Mouse (Mus musculus) cerebellum, postnatal 36 days (tissue): ENCODE data around the gene Smad9.

Experiments
- DNase-seq, 2 experiments: peaks; one replicate each; pipeline ENCODE4 v3.0.0; 2021 to 2022; ENCODE audit warnings: mixed read lengths in 2 of 2

The Smad9 gene

DNA sequence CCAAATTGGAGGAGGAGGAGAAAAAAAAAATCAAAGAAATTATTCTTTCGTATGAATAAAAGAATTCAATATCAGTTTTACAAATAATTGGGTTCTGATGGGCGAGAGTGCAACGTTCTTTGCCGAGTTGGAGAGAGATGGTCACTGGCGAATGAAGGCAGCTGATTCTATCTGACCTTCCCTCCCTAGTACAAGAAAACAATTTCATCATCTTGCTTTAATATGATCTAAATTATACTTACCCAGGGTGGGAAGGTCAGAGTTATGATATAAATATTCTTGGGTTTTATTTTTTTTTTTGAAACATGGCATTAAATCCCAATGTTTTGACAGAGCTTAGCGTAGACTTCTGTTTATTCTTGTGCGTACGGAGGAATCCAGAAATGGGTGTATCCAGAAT is 2.1 kb downstream of the Smad9 start:
- no peak for DNase-seq

DNA sequence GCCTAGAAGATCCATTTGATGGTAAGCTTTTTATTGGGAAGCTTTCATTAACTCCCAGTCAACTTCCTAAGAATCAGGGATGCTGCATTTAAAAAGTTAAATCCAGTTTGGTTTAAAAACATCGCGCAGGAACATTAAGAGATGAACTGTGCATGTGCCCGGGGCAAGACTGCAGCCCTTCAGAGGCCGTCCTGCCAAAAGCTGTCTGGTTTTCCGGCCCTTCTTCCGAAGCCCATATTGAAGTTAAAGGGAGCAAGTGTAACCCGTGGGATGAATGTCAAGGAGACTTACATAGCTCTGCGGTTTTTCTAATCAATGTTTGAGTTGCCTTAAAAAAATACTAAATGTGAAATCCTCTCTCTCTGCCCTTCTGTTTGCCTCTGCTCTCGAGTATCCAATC is 3.8 kb downstream of the Smad9 start:
- no peak for DNase-seq

DNA sequence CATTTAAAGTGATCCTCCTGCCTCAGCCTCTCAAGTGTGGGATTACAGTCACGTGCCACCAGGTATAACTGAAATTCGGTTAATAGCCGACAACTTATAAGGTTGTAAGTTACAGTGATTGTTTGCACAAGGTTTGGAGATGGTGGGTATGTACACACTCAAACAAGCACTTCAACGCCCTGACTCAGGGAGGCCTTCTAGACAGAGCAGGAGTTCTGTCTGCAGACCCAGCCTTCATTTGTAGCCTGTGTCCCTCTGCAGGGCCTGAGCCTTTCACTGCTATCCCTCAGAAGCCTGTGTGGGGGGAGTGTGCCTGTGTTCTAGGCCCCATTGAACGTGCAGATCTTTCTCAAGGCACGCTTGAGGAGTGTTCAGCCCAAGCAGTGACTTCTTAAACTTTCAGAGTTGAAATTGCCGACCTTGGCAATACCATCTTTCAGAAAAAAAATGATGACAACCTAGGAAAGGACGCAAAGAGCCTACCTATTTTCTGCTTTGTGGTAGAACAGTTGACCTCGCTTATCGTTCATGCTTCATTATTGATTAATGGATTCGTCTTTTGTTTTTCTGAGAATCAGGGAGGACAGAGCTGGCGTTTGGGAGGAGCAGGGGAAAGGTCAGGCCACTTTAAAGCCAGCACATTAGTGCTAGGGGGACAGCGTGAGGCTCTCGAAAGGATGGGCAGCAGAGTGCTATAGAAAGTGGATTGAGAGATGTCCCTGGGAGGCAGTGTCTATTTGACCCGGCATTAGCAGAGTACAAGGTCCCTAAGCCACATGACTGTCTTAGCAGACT is 5.1 kb downstream of the Smad9 start:
- DNase-seq = no peak

DNA sequence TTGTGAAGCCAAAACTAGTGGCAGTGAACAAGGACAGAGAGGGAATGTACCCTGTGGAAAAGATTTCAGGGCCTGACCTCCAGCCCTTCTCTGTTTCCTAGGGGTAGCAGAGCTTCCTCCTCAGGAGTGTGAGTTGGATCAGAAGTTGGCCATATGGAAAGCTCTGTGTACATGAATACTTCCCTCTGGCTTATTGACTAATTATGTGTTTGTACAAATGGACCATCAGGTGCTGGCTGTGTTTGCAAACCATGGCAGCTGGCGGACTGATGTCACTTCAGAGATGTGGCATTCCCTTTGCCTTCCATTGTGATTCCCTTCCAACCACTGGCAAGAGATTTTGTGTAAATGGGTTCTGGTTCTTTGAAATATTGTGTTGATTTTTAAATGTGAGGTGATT is 5.9 kb downstream of the Smad9 start:
- no peak for DNase-seq

DNA sequence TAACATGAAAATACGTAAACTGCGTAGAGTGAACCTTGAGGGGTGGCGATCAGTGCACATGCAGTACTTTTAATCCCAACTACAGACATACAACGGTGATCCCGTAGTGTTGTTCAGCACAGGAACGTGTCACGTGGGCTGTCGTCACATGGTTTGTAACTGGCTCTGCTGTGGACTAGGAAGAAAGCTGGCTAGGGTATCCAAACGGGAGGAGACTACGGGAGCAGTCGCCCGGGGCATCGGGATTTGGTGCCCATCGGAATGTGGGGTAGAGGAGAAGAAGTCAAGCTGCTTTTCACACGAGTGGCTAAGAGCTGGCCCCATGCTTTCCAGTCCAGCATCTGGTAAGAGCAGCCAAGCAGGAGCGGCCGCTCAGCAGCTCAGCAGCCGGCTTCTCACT is 9.0 kb downstream of the Smad9 start:
- peak; percentile 40 to 47 for DNase-seq

DNA sequence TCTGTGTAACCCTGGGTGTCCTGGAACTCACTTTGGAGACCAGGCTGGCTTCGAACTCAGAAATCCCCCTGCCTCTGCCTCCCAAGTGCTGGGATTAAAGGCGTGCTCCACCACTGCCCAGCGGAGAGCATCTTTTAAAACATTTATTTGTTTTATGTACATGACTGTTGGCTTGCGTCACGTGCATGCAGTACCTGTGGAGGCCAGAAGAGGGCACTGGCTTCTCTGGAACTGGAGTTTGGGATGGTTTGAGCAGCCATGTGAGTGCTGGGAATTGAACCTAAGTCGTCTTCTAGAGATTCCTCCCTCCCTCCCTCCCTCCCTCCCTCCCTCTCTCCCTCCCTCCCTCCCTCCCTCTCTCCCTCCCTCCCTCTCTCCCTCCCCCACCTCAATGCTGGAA is 10.1 kb downstream of the Smad9 start:
- DNase-seq = peak in 1 of 2 experiments; percentile 20

DNA sequence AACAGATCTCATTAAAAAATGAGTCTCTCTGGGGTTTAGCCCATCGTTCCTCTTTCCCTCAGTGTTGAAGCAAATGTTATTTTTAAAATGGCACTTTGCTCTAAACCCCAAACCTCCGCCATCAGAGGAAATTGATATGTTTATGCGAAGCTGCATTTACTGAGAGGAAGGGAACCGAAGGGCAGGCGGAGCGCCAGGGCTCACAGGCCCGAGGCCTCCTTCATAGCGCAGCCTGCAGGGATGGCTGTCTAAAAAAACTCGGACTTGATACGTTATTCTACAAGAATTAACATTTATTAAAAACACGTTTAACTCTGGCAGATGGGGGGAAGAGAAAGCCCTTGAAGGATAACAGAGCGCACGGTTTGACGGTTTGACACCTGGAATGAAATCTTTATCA is 10.7 kb downstream of the Smad9 start:
- DNase-seq = no peak

DNA sequence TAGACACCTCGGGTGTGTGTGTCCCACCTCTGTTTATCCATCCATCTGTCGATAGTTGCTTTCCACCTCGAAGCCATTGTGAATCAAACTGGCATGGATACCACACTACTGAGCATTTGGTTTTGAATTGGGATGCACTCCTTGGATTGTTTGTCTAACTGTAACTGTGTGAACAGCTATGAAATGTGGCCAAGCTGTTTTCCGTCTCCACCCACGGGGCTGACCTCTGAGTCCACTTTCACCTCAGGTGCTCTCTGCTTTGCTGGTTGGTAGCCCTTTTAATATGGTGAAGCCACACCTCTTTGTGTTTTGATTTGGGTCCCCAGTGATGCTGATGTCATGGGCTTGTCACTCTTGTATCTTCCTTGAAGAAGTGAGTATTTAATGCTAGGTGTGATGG is 11.4 kb downstream of the Smad9 start:
- DNase-seq = no peak

DNA sequence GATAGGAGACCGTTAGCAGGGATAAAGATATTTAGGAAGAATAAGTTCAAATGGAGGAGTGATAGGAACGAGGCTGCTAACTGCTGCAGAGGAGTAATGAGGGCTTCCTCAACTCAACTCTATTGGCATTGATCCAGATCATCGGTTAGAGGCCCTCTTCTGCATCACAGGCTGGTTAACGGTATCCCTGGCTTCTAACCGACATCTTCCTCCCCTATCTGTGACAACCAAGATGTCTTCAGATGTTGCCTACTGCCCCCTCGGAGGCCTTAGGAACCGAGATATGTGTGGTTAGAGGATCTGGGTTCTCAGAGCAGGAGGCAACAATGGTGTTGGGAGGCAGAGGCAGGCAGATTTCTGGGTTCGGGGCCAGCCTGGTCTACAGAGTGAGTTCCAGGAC is 13.2 kb downstream of the Smad9 start:
- no peak for DNase-seq

DNA sequence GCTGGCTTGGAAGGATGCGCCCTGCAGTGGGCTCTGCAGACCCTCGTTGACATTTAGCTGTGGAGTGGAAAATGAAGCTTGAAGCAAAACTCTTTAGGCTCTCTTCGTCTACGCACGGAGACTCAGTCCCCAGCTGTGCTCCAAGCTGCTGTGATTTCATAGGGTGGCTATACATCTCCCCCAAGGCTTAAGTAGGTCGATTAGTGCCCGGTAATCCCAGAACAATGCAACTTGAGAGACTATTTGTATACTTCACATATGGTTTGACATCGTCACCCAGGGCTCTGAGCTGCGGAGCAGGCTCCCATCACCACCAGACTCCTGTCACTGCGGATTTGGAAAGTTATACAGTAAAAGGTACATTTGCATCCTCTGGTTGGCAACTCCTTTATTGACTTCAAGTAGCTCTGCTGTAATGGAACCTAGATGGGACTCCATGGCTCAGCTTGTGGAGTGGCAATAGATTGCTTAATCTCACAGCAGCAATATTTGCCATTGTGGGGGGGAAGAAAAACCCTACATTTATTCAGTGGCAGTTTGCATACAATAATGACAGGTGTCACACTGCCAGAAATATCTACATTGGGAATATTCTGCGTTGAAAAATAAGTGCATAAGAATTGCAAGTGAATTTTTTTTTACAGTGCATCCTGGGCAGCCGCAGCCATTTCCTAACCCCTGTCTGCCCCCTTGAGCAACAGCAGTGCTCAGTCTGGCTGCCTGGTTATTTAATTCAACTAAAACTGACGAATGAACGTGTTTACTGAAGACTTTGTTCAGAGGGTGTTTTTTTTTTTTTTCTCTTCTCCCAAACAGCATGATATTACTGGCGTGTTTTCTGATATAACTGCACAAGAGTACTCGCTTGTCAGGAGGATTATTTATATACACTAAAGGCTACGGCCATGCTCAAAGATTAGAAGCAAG is 14.2 kb downstream of the Smad9 start:
- DNase-seq = no peak

DNA sequence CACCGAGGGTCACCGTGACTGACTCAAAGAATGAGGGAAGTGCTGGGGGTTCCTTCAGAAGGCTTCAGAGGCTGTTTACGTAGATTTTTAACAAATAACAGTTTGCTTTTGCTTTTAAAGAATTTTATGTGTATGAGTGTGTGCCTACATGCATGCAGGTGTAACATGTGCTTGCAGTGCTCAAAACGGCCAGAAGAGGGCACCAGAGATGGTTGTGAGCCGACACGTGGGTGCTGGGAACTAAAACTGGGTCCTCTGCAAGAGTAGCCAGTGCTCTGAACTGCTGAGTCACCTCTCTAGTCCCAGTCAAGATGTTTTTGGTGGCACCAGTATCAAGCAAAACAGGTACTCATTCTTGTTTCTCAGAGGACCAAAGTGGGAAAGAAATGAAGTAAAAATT is 18.2 kb downstream of the Smad9 start:
- DNase-seq = no peak

DNA sequence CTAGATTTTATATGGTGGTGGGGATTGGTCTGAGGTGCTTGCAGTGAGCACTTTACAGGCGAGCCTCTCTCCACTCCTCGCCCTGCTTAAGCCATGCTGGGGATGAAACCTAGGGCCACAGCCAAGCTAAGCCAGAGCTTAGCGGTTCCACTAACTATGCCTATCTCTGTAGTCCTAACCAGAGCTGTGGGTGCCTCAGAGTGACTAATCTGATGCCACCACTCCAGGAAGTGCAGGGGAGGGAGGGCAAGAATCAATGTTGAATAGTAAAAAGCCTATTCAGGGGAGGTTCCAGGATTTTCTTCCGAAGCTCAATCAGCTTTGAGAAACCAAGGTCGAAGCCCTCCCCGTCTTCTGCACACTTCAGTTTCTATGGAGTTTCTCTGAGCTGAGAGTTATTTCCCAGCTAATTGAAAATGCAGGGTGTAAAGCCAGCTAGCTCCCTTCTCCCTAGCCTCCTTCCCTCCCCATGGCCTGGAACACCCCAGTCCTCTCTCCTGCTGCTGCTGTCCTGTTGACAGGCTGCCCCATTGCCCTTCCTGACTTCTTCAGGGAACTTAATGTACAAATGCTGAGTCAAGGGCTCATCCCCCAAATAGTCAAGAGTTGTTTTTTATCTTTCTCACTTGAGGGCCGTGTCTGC is 20.7 kb downstream of the Smad9 start:
- DNase-seq = no peak

DNA sequence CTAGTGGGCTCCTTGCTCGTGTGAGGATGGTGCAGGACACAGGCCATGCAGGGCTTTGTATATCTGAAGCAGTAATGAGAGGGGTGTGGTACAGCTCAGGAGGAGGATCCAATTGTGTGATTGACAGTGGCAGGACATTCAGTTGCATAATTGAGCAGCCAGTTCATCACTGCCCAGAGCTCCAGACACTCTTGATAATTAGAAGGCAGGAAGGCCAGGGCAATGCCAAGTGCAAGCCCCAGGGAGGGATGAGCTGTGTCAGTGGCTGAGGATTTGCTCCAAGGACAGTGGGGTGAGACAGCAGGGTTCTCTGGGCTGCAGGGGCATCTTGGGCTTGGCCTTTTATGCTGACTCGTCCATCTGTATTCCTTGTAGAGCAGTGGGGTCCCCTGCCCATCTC is 35.2 kb downstream of the Smad9 start:
- no peak for DNase-seq

DNA sequence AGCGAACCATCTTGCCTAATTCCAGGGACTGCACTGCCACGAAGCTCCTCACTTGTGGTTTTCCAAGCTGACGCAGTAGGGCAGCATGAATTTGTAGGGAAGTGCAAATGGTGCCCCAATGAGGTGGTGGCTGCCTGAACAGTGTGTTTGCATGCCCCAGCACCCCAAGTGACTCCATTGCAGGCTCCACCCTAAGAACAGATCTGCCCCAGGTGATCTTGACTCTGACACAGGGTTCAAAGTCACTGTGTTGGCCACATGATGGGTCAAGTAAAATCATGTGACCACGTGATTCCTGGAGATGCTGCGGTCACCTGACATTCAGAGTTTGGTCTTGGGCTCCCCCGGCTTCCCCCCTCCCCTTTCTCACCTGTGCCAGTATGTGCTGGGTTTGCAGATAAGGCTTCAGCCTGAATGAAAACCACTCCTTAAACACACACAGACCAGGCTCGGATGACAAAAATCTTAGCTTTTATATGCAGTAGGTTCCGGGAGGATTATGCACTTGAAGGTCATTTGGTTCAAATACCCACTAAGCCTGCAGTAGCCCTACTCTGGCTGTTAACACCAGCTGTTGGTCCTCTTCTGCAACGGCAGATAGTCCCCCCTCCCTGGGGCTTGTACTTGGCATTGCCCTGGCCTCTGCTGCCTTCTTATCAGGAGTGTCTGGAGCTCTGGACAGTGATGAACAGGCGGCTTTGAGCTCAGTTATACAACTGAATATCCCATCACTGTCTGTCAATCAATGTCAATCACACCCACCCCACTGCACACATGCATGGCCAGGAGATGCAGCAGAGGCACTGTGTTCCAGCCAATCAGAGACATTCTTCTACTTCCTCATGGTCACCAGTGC is 36.7 kb downstream of the Smad9 start:
- no peak for DNase-seq

DNA sequence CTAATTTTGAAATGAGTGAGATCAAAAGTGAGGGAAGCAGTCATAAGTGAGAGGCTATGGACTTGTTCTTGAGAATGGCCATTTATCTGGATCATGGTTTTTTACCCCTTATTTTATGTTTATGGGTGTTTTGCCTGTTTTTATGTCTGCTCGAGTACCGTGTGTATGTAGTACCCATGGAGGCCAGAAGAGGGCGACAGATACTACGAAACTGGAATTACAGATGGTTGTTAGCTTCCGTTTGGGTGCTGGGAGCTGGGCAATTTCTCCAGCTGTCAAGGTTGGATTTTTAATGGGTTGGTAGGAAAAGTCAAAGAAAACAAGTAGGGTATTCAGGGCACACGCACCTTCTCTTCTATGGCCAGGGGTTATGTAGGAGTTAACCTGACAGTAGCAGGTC is 38.4 kb downstream of the Smad9 start:
- no peak for DNase-seq

DNA sequence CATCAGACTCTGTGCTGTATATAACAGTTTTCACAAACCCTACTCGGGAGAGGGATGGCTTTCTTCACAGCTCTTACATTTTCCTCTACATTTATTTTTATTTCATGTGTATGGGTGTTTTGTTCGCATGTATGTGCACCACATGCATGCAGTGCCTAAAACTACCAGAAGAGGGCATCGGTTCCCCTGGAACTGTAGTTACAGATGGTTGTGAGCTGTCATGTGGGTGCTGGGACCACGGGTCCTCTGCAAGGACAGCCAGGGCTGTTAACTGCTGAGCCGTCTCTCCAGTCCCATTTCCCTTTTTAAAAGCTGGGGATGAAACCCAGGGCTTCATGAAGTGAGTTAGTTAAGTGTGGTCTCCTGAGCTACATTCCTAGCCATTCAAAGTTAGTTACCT is 40.0 kb downstream of the Smad9 start:
- no peak for DNase-seq

DNA sequence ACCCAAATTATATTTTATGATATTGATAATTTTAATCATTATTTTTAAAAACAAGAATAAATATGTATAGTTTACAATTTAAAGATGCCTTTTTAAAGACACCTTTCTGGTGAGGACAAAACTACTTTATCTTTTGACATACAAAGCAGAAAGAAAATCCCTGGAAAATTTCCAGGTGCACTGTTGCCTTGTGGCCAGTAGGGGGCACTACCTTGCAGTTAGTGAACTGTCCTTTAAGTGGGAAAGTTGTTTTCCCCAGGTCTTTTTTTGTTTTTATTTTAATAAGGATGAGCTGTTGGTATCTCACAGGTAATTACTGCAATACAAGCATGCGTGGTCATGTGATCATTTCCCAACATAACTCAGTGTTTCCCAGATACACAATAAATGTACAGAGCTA is 40.4 kb downstream of the Smad9 start:
- DNase-seq = no peak

DNA sequence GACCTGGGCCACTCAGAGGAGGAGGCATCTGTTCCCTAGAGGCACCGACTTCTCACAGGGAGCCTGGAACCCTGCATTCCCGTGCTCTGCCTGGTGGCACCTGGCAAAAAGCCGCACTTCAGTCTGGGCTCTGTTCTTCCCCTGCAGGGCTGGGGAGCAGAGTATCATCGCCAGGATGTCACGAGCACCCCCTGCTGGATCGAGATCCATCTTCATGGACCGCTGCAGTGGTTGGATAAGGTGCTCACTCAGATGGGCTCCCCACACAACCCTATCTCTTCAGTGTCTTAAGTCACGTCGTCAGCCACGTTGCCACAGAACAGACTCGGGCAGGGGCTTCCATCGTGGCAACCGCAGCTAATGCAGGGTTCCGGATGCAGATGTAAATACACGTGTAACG is 41.8 kb downstream of the Smad9 start:
- peak; percentile 47 to 57 for DNase-seq

DNA sequence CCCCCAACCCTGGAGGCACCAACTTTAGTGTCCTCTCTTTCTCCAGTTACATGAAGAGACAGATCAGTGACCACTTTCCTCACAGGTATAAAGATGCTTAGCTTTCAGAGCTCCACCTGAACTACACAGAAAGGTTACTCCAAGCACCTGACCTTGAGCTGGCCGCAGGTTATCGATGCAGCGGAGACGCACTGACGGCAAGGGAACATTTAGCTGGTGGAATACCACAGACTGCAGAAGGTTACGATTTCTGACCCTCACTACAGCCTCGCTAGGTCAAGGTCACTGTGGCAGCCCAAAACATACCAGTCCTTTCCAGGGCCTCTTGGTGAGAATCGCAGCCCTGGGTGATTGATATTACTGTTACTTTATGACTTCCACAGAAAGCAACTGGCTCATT is 48.3 kb downstream of the Smad9 start:
- DNase-seq = no peak

DNA sequence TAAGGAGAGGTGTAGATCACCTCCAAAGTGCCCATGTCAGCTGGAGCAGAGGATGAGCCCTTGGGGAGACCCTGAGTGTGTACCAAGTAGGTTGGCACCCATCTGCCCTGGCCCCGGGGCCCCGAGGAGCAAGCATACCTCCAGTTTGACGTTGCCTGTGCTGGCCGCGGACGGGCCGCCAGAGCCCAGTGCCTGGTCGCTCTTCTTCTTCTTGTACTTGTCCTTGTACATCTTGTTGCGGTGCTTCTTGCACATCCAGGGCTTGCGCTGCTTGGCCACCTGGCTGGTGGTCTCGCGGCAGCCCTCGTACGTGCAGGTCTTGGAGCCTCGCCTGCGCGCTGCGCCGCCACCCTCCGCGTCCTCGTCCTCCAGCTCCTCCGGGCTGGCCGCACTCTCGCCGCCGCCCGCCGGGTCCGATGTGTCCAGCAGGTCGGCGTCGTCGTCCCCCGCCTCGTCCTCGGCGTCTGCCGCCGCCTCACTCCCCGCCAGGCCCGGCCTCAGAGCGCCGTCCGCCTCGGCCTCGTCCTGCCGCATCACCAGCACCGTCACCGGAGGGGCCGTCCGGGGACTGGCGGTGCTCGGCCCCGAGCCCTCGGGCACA is 51.8 kb downstream of the Smad9 start:
- peak in 1 of 2 experiments; percentile 61 for DNase-seq

DNA sequence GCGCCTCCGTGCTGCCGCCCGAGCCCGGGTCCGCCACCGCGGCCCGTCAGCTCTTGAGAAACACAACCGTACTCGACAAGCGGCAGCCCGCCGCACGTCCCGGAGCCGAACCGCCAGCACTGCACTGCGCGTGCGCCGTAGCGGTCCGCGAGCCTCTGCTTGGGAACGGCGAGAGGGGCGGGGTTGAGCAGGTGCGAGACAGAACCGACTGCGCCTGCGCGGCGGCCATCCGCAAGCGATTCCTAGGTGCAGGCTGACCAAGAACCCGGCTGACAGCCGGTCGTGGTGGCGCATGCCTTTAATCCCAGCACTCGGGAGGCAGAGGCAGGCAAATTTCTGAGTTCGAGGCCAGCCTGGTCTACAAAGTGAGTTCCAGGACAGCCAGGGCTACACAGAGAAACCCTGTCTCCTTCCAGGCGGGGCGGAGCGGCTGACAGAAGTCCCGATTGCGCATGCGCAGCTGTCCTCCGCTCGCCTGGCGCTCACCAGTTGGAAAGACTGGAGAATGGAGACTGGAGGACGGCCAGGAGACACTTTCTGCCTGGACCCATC is 52.4 kb downstream of the Smad9 start, which contains the start of gene Rfxap:
Gene Rfxap, minus strand, starts transcription at position 126 of the 552 bp plus-strand sequence.
- peak; percentile 97 to 98 for DNase-seq

DNA sequence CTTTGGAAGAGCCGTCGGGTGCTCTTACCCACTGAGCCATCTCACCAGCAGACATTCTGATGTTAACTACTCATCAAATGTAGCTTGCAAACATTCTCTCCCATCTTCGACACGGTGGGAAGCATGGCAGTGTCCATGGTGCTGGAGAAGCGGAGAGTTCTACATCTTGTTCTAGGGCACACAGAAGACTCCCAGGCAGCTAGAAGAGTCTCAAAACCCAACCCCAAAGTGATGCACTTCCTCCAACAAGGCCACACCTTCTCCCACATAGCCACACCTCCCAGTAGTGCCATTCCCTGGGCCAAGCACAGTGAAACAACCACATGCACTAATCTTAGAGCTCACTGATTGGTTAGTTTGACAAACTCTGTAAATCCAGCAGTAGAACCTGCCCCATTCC is 53.7 kb downstream of the Smad9 start:
- DNase-seq = no peak
